Mouse (Mus musculus) macrophage (primary cell): ENCODE measurements around the gene Mxra7. TPM values are rescaled to one million over a fixed set of nuclear protein-coding genes. Genes with fewer than 3 reads are reported as not detected.

Experiments used
- H3K27ac ChIP-seq: fragments of 350-480 bp; formaldehyde crosslinking; 2 replicates; pipeline ENCODE4 v1.9.0; 2021
- H3K36me3 ChIP-seq: fragments of 350-480 bp; formaldehyde crosslinking; 2 replicates; pipeline ENCODE4 v1.9.0; 2021; ENCODE audit errors: inconsistent target
- H3K4me3 ChIP-seq: fragments of 350-480 bp; formaldehyde crosslinking; 2 replicates; pipeline ENCODE4 v1.9.0; 2021; ENCODE audit errors: inconsistent target
- H3K79me2 ChIP-seq: fragments of 350-480 bp; formaldehyde crosslinking; 2 replicates; pipeline ENCODE4 v1.9.0; 2021; ENCODE audit errors: inconsistent target
- WGBS: methylation state at CpG from one replicate; pipeline ENCODE4 v1.1.7; 2026; ENCODE audit warnings: inconsistent platforms; ENCODE audit not compliant: missing documents; 5-methylcytosine and 5-hydroxymethylcytosine counted together
- polyA plus RNA-seq: library from polyadenylated mRNA; stranded (reverse); fragments of 250-400 nt; gene quantifications from 3 replicates; pipeline ENCODE4 v1.2.4, GENCODE M21; 2018; ENCODE audit warnings: inconsistent platforms

The Mxra7 gene
- polyA plus RNA-seq, 1 experiment from 2014 or later, result not detected

DNA sequence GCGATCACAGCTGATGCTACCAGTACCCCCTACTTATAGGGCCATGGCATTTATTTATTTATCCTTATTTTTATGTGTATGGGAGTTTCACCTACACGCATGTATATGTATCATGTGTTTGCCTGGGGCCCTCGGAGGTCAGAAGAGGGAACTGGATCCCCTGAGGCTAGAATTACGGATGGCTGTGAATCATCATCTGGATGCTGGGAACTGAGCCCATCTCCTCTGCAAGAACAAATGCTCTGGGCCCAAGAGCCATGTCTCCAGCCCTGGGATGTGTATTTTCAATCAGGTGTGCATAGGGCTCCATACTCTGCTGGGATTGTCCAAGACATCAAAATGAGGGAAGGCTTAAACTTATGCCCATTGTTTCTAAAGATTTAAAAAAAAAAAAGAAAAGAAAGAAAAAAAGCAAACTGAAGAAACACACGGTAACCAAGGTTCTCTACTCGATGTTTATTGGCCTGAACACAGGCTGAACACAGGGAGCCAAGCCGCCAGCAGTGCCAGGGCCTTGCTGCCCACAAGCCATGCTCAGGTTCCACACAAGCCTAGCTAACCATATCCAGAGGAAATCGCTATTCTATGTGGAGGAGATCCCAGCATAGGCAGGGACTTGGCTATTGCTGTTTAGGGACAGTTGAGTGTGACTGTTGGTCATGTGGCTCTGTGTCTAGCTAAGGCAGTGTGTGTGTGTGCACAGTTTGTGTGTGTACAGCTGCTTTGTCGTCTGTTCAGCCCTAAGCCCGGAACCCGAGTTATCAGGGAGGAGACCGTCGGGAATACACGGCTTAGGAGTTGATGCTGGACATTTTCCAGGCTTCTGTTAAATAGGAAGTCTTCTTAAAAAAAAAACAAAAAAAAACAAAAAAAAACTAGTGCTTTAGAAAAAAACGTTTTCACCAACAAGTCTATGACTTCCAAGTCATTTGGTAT, 21.4 kb downstream of the Mxra7 start:
- Histone ChIP-seq H3K36me3 (no peaks in the 10 kb centered on the region), H3K27ac (no peak overlapping the region), H3K79me2 (no peaks in the 10 kb centered on the region), H3K4me3 (no peak overlapping the region)
- WGBS, result 90% methylated on average over 15 of the region's 15 CpGs

- no peaks in the 10 kb centered on the region for H3K36me3 ChIP-seq
- no peak overlapping the region for H3K27ac ChIP-seq
- no peaks in the 10 kb centered on the region for H3K79me2 ChIP-seq
- no peak overlapping the region for H3K4me3 ChIP-seq
- 69% methylated on average over 5 of the region's 5 CpGs for WGBS
Measured at GRCm38 (mm10) chr11:116802709-116803108, 25.1 kb downstream of the Mxra7 start.

GRCm38 (mm10) chr11:116801106-116801505, 26.7 kb downstream of the Mxra7 start:
- WGBS, result 78% methylated on average over 5 of the region's 5 CpGs
- H3K4me3 ChIP-seq, result no peak overlapping the region
- H3K27ac ChIP-seq, result no peak overlapping the region
- no peaks in the 10 kb centered on the region for H3K36me3 ChIP-seq
- no peaks in the 10 kb centered on the region for H3K79me2 ChIP-seq

- Histone ChIP-seq H3K27ac (no peak overlapping the region), H3K4me3 (no peak overlapping the region), H3K36me3 (no peaks in the 10 kb centered on the region), H3K79me2 (no peaks in the 10 kb centered on the region)
- WGBS, result 94% methylated on average over 4 of the region's 5 CpGs
Measured at GRCm38 (mm10) chr11:116799364-116799763, 28.5 kb downstream of the Mxra7 start.

GRCm38 (mm10) chr11:116784221-116784620, 43.6 kb downstream of the Mxra7 start:
- Histone ChIP-seq H3K79me2 (no peaks in the 10 kb centered on the region), H3K27ac (no peak overlapping the region), H3K4me3 (no peak overlapping the region), H3K36me3 (no peaks in the 10 kb centered on the region)
- WGBS, result 81% methylated on average over 10 of the region's 10 CpGs

DNA sequence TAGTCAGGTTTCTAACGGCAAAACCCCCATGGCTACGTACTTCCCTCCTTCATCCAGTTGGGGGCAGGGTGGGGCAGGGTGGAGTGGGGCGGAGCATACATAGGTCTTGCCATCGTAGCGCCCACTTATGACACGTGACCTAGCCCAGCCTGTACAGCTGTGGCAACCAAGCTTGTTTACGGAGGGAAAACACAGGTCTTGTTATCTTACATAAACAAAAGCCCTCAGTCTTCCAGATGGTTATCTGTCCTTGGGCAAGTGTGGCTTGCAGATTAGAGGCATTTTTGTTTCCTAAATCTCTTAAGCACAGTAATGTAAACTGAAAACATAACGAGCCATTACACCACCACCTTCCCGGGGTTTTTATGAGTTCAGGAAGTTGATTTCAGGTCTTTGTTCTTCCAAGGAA, 45.1 kb downstream of the Mxra7 start:
- Histone ChIP-seq H3K27ac (no peak overlapping the region), H3K36me3 (no peaks in the 10 kb centered on the region), H3K4me3 (peak overlapping the region; percentile 12; the same call in 1 of the 2 replicates), H3K79me2 (no peaks in the 10 kb centered on the region)
- 5% methylated on average over 9 of the region's 9 CpGs for WGBS

DNA sequence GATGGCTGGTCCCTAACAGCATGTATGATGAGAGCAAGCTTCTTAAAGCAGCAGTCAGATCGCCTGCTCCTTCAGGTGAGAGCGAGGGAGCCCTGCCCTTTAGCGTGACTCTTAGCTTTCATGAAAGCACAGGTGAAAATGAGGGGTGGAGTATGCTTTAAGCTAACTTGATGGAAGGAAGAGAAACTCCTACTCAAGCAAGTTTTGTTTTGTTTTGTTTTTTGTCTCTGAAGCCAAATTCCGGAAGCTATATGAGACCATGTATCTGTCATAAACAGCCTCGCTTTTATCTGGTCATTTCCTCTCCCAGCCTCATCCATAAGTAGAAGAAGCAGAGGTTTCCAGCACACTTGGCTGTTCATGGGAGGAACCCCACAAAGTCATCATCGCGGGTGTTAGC, 52.4 kb downstream of the Mxra7 start, which contains the start of gene St6galnac1:
TSS of gene St6galnac1 (minus strand) at position 101 of the 400 bp plus-strand sequence.
- H3K4me3 ChIP-seq, result no peak within 1 kb of the TSS
- WGBS, result 93% methylated on average over 7 of the region's 7 CpGs
- no peaks in the 10 kb centered on the region for H3K36me3 ChIP-seq
- H3K79me2 ChIP-seq, result no peaks in the 10 kb centered on the region
- H3K27ac ChIP-seq, result no peak within 1 kb of the TSS

DNA sequence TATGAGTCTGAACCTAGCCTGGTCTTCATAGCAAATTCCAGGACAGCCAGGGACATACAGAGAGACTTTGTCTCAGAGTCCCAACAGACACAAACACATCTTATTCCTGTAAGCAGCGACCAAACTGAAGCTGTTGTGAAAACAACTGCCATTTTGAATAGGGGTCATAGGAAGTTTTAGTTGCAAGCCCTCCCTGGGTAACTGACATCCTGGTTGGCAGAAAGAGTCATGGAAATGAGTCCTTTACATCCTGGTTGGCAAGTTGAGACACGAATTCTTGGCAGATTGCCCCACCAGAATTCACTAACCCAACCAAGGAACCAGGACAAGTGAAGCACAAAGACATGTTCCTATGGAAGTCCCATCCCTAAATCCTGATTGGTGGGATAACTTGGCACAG, 54.6 kb downstream of the Mxra7 start:
- H3K4me3 ChIP-seq, result no peak overlapping the region
- no peaks in the 10 kb centered on the region for H3K79me2 ChIP-seq
- WGBS, result 53% methylated on average over 2 of the region's 2 CpGs
- H3K36me3 ChIP-seq, result no peaks in the 10 kb centered on the region
- no peak overlapping the region for H3K27ac ChIP-seq

DNA sequence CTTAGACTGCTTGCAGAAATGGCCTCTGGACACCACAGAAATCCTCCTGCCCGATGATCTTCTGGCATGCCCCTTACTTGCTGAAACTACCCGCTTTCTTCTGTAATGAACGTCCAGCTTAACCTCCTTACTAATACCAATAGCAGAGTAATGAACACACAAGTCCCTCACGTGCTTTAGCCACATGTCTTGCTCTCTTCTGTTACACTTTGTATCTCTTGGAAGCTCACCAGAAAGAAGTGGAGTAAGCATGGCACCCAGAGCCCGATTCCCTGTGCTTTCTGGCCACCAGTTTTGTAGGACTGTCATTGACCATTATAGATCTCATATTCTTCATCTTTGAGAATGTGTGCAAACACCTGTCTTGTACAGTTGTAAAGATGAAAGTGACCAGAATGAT, 58.0 kb downstream of the Mxra7 start:
- 87% methylated on average over 5 of the region's 5 CpGs for WGBS
- H3K4me3 ChIP-seq, result no peak overlapping the region
- no peaks in the 10 kb centered on the region for H3K79me2 ChIP-seq
- no peaks in the 10 kb centered on the region for H3K36me3 ChIP-seq
- no peak overlapping the region for H3K27ac ChIP-seq

DNA sequence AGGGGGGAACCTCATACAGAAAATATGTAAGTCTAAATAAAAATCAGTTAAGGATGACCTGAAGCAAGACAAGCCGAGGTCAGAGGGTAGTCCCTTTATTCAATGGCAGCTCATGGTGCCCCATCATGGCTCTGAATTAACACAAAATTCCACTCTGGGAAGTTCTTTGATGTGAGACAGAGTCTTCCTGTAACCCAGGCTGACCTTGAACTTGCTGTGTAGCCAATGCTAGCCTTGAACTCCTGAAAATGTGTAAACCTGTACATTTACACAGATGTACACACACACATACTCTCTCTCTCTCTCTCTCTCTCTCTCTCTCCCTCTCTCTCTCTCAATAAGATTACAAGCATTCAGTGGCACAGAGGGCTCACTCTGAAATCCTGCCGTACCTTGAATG, 62.9 kb downstream of the Mxra7 start:
- Histone ChIP-seq H3K4me3 (no peak overlapping the region), H3K36me3 (no peaks in the 10 kb centered on the region), H3K27ac (no peak overlapping the region), H3K79me2 (no peaks in the 10 kb centered on the region)
- WGBS, result 88% methylated on average over 2 of the region's 2 CpGs

DNA sequence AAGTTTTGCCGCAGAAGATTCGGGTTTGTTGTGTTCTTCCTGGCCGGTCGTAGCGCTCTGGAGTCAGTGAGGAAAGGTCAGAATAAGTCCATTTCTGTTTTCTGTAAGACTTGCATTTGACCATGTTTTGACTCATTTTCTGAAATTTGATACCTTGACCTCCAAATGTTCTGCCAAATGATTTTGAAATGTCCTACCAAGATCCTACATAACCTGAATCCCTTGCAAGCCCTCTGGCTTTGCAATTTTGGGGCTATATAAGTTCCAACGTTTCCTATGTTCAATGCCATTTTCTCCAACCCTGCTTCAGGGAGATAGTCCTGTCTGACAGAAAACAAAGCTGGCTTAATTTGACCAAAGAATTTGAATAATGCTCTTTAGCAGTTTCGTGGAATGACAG, 63.5 kb downstream of the Mxra7 start:
- Histone ChIP-seq H3K27ac (no peak overlapping the region), H3K36me3 (no peaks in the 10 kb centered on the region), H3K4me3 (no peak overlapping the region), H3K79me2 (no peaks in the 10 kb centered on the region)
- WGBS, result 96% methylated on average over 5 of the region's 7 CpGs

DNA sequence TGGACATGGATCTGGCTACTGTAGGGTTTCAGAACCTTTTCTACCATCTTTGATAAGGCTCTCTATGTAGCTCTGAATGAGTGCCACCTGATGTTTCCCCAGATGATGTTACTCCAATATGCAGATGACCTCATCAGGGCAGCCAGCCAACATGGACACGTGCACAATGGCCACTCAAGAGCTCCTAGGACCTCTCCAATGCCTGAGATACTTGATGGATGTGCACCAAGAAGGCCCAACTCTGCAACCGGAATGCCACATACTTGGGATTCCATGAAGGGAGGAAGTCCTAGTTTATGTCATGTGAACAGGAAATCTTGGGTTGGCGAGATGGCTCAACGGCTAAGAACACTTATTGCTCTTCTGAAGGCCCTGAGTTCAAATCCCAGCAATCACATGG, 72.7 kb downstream of the Mxra7 start:
- no peaks in the 10 kb centered on the region for H3K79me2 ChIP-seq
- no peak overlapping the region for H3K27ac ChIP-seq
- H3K36me3 ChIP-seq, result no peaks in the 10 kb centered on the region
- 88% methylated on average over 4 of the region's 4 CpGs for WGBS
- no peak overlapping the region for H3K4me3 ChIP-seq

GRCm38 (mm10) chr11:116753674-116754470, 74.0 kb downstream of the Mxra7 start:
- no peak overlapping the region for H3K4me3 ChIP-seq
- 47% methylated on average over 5 of the region's 5 CpGs for WGBS
- H3K36me3 ChIP-seq, result no peaks in the 10 kb centered on the region
- H3K27ac ChIP-seq, result no peak overlapping the region
- no peaks in the 10 kb centered on the region for H3K79me2 ChIP-seq
